Mouse (Mus musculus) layer of hippocampus, adult 9-10 months (tissue): Measurements from ENCODE around the gene Pomgnt2.

ENCODE experiments used
- DNase-seq: peaks from one replicate; pipeline ENCODE4 v3.0.0; 2022; ENCODE audit warnings: low spot score

Pomgnt2 gene

GRCm38 (mm10) chr9:122013629-122014028, 16.7 kb upstream of the Pomgnt2 start:
- no peak for DNase-seq

- no peak for DNase-seq
These were observed 15.9 kb upstream of the Pomgnt2 start for GRCm38 (mm10) chr9:122012816-122013215.

GRCm38 (mm10) chr9:122010751-122011150, 13.8 kb upstream of the Pomgnt2 start:
- no peak for DNase-seq

GRCm38 (mm10) chr9:122008876-122009275, 12.0 kb upstream of the Pomgnt2 start:
- no peak for DNase-seq

GRCm38 (mm10) chr9:122006609-122007008, 9.7 kb upstream of the Pomgnt2 start:
- no peak for DNase-seq

- DNase-seq: no peak
These were observed 9.3 kb upstream of the Pomgnt2 start for GRCm38 (mm10) chr9:122006175-122006574.

- no peak for DNase-seq
These were observed 1.1 kb upstream of the Pomgnt2 start for GRCm38 (mm10) chr9:121997978-121998377.

GRCm38 (mm10) chr9:121995508-121996131, 1.3 kb downstream of the Pomgnt2 start:
- peak; percentile 65 for DNase-seq

GRCm38 (mm10) chr9:121995077-121995476, 1.8 kb downstream of the Pomgnt2 start:
- no peak for DNase-seq

GRCm38 (mm10) chr9:121993047-121993446, 3.9 kb downstream of the Pomgnt2 start:
- no peak for DNase-seq

GRCm38 (mm10) chr9:121991041-121991440, 5.9 kb downstream of the Pomgnt2 start:
- DNase-seq: no peak

- DNase-seq: no peak
These were observed 7.4 kb downstream of the Pomgnt2 start for GRCm38 (mm10) chr9:121989536-121989935.

- no peak for DNase-seq
These were observed 8.0 kb downstream of the Pomgnt2 start for GRCm38 (mm10) chr9:121988910-121989309.

GRCm38 (mm10) chr9:121984465-121985461, 12.1 kb downstream of the Pomgnt2 start:
- DNase-seq: peak; percentile 71

GRCm38 (mm10) chr9:121983504-121983903, 13.4 kb downstream of the Pomgnt2 start:
- no peak for DNase-seq

GRCm38 (mm10) chr9:121982665-121983064, 14.2 kb downstream of the Pomgnt2 start:
- no peak for DNase-seq

- no peak for DNase-seq
These were observed 14.7 kb downstream of the Pomgnt2 start for GRCm38 (mm10) chr9:121982214-121982613.

- no peak for DNase-seq
These were observed 15.3 kb downstream of the Pomgnt2 start for GRCm38 (mm10) chr9:121981466-121982105.

- DNase-seq: no peak
These were observed 15.9 kb downstream of the Pomgnt2 start for GRCm38 (mm10) chr9:121981046-121981445.

- DNase-seq: no peak
These were observed 21.6 kb downstream of the Pomgnt2 start for GRCm38 (mm10) chr9:121975321-121975720.

GRCm38 (mm10) chr9:121974141-121974986, 22.5 kb downstream of the Pomgnt2 start:
- no peak for DNase-seq

GRCm38 (mm10) chr9:121973207-121973606, 23.7 kb downstream of the Pomgnt2 start:
- no peak for DNase-seq
